ENCODE assay signal across 8 mouse cellular contexts in the genomic region with DNA sequence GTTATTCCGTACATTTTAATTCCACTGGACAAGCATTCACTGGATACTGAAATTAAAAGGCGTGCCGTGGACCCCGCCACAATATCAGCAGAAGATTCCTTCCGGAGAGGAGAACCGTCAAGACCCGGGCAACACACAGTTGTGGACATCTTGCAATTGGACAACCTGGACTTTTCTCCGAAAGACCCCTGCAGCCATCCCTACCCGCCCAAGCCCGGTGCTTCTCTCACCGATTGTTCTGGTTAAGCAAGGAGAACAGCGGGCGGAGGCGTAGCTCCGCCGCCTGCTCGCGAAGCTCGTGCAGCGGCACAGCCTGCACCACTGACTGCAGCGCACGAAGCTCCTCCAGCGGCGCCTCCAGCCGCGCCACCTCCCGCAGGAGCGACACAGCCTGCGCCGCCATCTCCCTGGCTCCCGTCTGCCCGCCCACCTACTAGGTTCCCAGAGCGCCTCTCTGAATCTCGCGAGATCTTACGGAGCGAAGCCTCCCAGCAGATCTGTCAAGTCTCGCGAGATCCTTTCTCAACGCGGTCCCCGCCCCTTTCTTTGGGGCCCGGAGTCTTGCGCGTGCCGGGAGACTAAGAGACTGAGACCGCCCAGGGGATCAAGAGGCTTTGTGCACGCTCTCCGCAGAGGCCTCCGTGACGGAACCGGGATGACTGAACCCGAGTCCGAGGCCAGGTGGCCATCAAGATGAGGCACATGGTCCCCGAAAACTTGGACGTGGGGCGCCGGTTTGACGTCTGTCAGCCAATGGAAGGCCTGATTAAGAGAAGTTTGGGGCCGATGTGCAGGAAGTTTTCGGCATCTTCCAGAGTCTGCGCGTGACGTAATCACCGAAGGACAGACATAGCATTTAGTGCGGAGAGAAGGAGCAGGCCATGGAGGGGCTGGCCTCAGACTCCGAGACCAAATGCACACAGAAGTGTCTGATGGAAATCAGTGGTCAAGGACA. TPM values are rescaled to one million over a fixed set of nuclear protein-coding genes. Genes with fewer than 3 reads are reported as not detected.
DNase-seq lines count a peak whose midpoint lies in the region; ATAC-seq and TF ChIP-seq lines count a peak whose summit lies in the region.

No protein-coding gene starts in this region.

- peak; percentile 61; the same call in 1 of the 2 replicates for TF ChIP-seq EP300 in heart, adult 2 months (IDR thresholded peaks at IDR 0.05; ENCODE audit: insufficient read depth, low read depth, low read length)

- peak; percentile 98 for ATAC-seq in embryonic facial prominence, embryonic 14.5 days (ENCODE audit: low read depth)
- peak; percentile 98 for ATAC-seq in limb, embryonic 13.5 days (ENCODE audit: low FRiP score, low read depth)
- ATAC-seq in midbrain, embryonic 16.5 days, result peak; percentile 99

- peak overlapping the region; percentile 90 for H3K9ac ChIP-seq in embryonic facial prominence, embryonic 14.5 days (ENCODE audit: low read depth, low read length)
- peak overlapping the region; percentile 90 for H3K9ac ChIP-seq in heart, adult 2 months (ENCODE audit: low read depth, low read length)
- H3K9ac ChIP-seq in limb, embryonic 13.5 days, result peak overlapping the region; percentile 95
- H3K9ac ChIP-seq in midbrain, embryonic 16.5 days (ENCODE audit: low read depth, low read length), result peak overlapping the region; percentile 87

- H3K4me3 ChIP-seq in embryonic facial prominence, embryonic 14.5 days (ENCODE audit: low read depth, low read length), result peak overlapping the region; percentile 91
- peak overlapping the region; percentile 70 for H3K4me3 ChIP-seq in heart, adult 2 months
- H3K4me3 ChIP-seq in limb, embryonic 13.5 days, result peak overlapping the region; percentile 87
- H3K4me3 ChIP-seq in midbrain, embryonic 16.5 days (ENCODE audit: low read depth, low read length), result peak overlapping the region; percentile 88

- peak; percentile 100 for DNase-seq in 3T3-L1 (ENCODE audit: low read depth, low spot score)
- peak; percentile 56 to 84 for DNase-seq in adrenal gland, postnatal 4 days (ENCODE audit: low spot score in 2 of 2)
- DNase-seq in embryonic facial prominence, embryonic 14.5 days (ENCODE audit: low spot score), result peak; percentile 100
- DNase-seq in heart, adult 2 months, result peak; percentile 92 to 96
- DNase-seq in kidney, adult 8-10 months, result peak; percentile 96
- peak; percentile 91 to 94 for DNase-seq in spleen, postnatal 10 days (ENCODE audit: low spot score in 2 of 2)

- peaks cover 2% of the 10 kb centered on the region; the same call in 1 of the 2 replicates for H3K79me2 ChIP-seq in heart, adult 2 months (replicated peaks; ENCODE audit: control insufficient read depth, insufficient read depth, low read length)

- intact Hi-C loops in heart, adult 2 months (cut with DNase I), result loop anchor here (2.0 to 5.0 kb wide), 4 partner anchors 34 to 102 kb away; partner anchors contain the start of gene Fbxw2

- peaks cover 13% of the 10 kb centered on the region for H3K4me1 ChIP-seq in embryonic facial prominence, embryonic 14.5 days (ENCODE audit: control insufficient read depth, insufficient read depth, low read length)
- peaks cover 5% of the 10 kb centered on the region for H3K4me1 ChIP-seq in heart, adult 2 months (ENCODE audit: control insufficient read depth, insufficient read depth, low read length)
- peaks cover 39% of the 10 kb centered on the region for H3K4me1 ChIP-seq in limb, embryonic 13.5 days
- H3K4me1 ChIP-seq in midbrain, embryonic 16.5 days (ENCODE audit: control insufficient read depth, insufficient read depth, low read length), result peaks cover 24% of the 10 kb centered on the region

- H3K27me3 ChIP-seq in embryonic facial prominence, embryonic 14.5 days (replicated peaks; ENCODE audit: control insufficient read depth, insufficient read depth, low read length), result peaks cover 27% of the 10 kb centered on the region
- 0 out of 2 replicates have a peak, but pooled peaks cover 2% of the 10 kb centered on the region for H3K27me3 ChIP-seq in heart, adult 2 months (ENCODE audit: control insufficient read depth, insufficient read depth, low read length)
- peaks cover 32% of the 10 kb centered on the region for H3K27me3 ChIP-seq in limb, embryonic 13.5 days
- H3K27me3 ChIP-seq in midbrain, embryonic 16.5 days (ENCODE audit: control insufficient read depth, insufficient read depth, low read depth, low read length), result peaks cover 22% of the 10 kb centered on the region

- WGBS in embryonic facial prominence, embryonic 14.5 days, result under 1% methylated on average over 58 of the region's 67 CpGs
- under 1% methylated on average over 67 of the region's 67 CpGs for WGBS in heart, adult 2 months
- under 1% methylated on average over 67 of the region's 67 CpGs for WGBS in limb, embryonic 13.5 days
- WGBS in midbrain, embryonic 16.5 days, result under 1% methylated on average over 66 of the region's 67 CpGs

- TF ChIP-seq POLR2A in heart, adult 2 months (IDR thresholded peaks at IDR 0.05; ENCODE audit: insufficient read depth, low read depth, low read length), result peak; percentile 95

- TF ChIP-seq CTCF in heart, adult 2 months (IDR thresholded peaks at IDR 0.05), result no peak

- H3K27ac ChIP-seq in embryonic facial prominence, embryonic 14.5 days (replicated peaks; ENCODE audit: low read depth, low read length), result peak overlapping the region; percentile 91
- H3K27ac ChIP-seq in heart, adult 2 months, result peak overlapping the region; percentile 92
- peak overlapping the region; percentile 96 for H3K27ac ChIP-seq in limb, embryonic 13.5 days
- peak overlapping the region; percentile 87 for H3K27ac ChIP-seq in midbrain, embryonic 16.5 days (ENCODE audit: low read length)

- H3K4me2 ChIP-seq in embryonic facial prominence, embryonic 14.5 days (ENCODE audit: low read depth, low read length), result peak overlapping the region; percentile 63
- H3K4me2 ChIP-seq in limb, embryonic 13.5 days (replicated peaks), result peak overlapping the region; percentile 80
- H3K4me2 ChIP-seq in midbrain, embryonic 16.5 days (ENCODE audit: low read length), result peak overlapping the region; percentile 89

- H3K36me3 ChIP-seq in embryonic facial prominence, embryonic 14.5 days (ENCODE audit: control insufficient read depth, insufficient read depth, low read length), result peaks cover 3% of the 10 kb centered on the region; the same call in 1 of the 2 replicates
- H3K36me3 ChIP-seq in heart, adult 2 months (ENCODE audit: control insufficient read depth, insufficient read depth, low read length), result peaks cover 9% of the 10 kb centered on the region; the same call in 1 of the 2 replicates
- peaks cover 8% of the 10 kb centered on the region for H3K36me3 ChIP-seq in limb, embryonic 13.5 days
- no peaks in the 10 kb centered on the region for H3K36me3 ChIP-seq in midbrain, embryonic 16.5 days (ENCODE audit: control insufficient read depth, insufficient read depth, low read length)

- H3K9me3 ChIP-seq in embryonic facial prominence, embryonic 14.5 days (ENCODE audit: control insufficient read depth, low read length), result no peaks in the 10 kb centered on the region
- H3K9me3 ChIP-seq in limb, embryonic 13.5 days, result no peaks in the 10 kb centered on the region
- H3K9me3 ChIP-seq in midbrain, embryonic 16.5 days (replicated peaks; ENCODE audit: control insufficient read depth, low read length, poor library complexity, severe bottlenecking), result no peaks in the 10 kb centered on the region

RNA-seq across cellular contexts. Expression of gene Cutal, which starts 3.4 kb away (rescaled TPM):
- 1 to 10 TPM; 2.4 to 3.0 TPM for total RNA-seq in adrenal gland, postnatal 4 days (2021)
- 0.09 TPM in 1 of 2 replicates, not detected in the other for polyA plus RNA-seq in embryonic facial prominence, embryonic 14.5 days (2014; fragmentation: Nextera tagmentation; extraction: Ambion mirVana)
- under 1 TPM; 0.37 to 0.61 TPM for total RNA-seq in heart, adult 2 months (2021)
- 1.7 and 2.9 TPM in 2 replicates for polyA plus RNA-seq in heart, adult 2 months (2012; rRNA removed)
- polyA plus RNA-seq in limb, embryonic 13.5 days (2015; fragmentation: Nextera tagmentation; extraction: Ambion mirVana), result 0.09 and 0.26 TPM in 2 replicates
- 0.26 and 0.28 TPM in 2 replicates for polyA plus RNA-seq in midbrain, embryonic 16.5 days (2015; fragmentation: Nextera tagmentation; extraction: Ambion mirVana)

RNA-seq across cellular contexts. Expression of gene Psmd5, which starts 4.0 kb away (rescaled TPM):
- 10 to 100 TPM; 41.5 to 41.7 TPM for total RNA-seq in adrenal gland, postnatal 4 days (2021)
- polyA plus RNA-seq in embryonic facial prominence, embryonic 14.5 days (2014; fragmentation: Nextera tagmentation; extraction: Ambion mirVana), result 92.3 and 102 TPM in 2 replicates
- 10 to 100 TPM; 11.3 to 12.9 TPM for total RNA-seq in heart, adult 2 months (2021)
- 8.1 and 13.8 TPM in 2 replicates for polyA plus RNA-seq in heart, adult 2 months (2012; rRNA removed)
- polyA plus RNA-seq in limb, embryonic 13.5 days (2015; fragmentation: Nextera tagmentation; extraction: Ambion mirVana), result 101 and 102 TPM in 2 replicates
- polyA plus RNA-seq in midbrain, embryonic 16.5 days (2015; fragmentation: Nextera tagmentation; extraction: Ambion mirVana), result 98.8 and 110 TPM in 2 replicates

RNA-seq across cellular contexts. Expression of gene Gm34653, which starts 38.0 kb away (rescaled TPM):
- under 1 TPM in 1 of 2 experiments, not detected in 1; 0.17 TPM for total RNA-seq in adrenal gland, postnatal 4 days (2021)
- not detected in 2 replicates for polyA plus RNA-seq in embryonic facial prominence, embryonic 14.5 days (2014; fragmentation: Nextera tagmentation; extraction: Ambion mirVana)
- not detected for total RNA-seq in heart, adult 2 months (2021)
- not detected in 2 replicates for polyA plus RNA-seq in heart, adult 2 months (2012; rRNA removed)
- 0.09 TPM in 1 of 2 replicates, not detected in the other for polyA plus RNA-seq in limb, embryonic 13.5 days (2015; fragmentation: Nextera tagmentation; extraction: Ambion mirVana)
- polyA plus RNA-seq in midbrain, embryonic 16.5 days (2015; fragmentation: Nextera tagmentation; extraction: Ambion mirVana), result not detected in 2 replicates

RNA-seq across cellular contexts. Expression of gene Phf19, which starts 43.0 kb away (rescaled TPM):
- total RNA-seq in adrenal gland, postnatal 4 days (2021), result 10 to 100 TPM in 1 of 2 experiments, 1 to 10 TPM in 1; 8.3 to 10.4 TPM
- polyA plus RNA-seq in embryonic facial prominence, embryonic 14.5 days (2014; fragmentation: Nextera tagmentation; extraction: Ambion mirVana), result 10.8 and 12.2 TPM in 2 replicates
- 1 to 10 TPM in 1 of 2 experiments, under 1 TPM in 1; 0.76 to 1.1 TPM for total RNA-seq in heart, adult 2 months (2021)
- 0.80 and 0.91 TPM in 2 replicates for polyA plus RNA-seq in heart, adult 2 months (2012; rRNA removed)
- 1.6 and 2.6 TPM in 2 replicates for polyA plus RNA-seq in limb, embryonic 13.5 days (2015; fragmentation: Nextera tagmentation; extraction: Ambion mirVana)
- polyA plus RNA-seq in midbrain, embryonic 16.5 days (2015; fragmentation: Nextera tagmentation; extraction: Ambion mirVana), result 1.4 and 2.0 TPM in 2 replicates

RNA-seq across cellular contexts. Expression of gene Fbxw2, which starts 44.7 kb away (rescaled TPM):
- 10 to 100 TPM; 70.4 to 77.6 TPM for total RNA-seq in adrenal gland, postnatal 4 days (2021)
- 64.1 and 75.1 TPM in 2 replicates for polyA plus RNA-seq in embryonic facial prominence, embryonic 14.5 days (2014; fragmentation: Nextera tagmentation; extraction: Ambion mirVana)
- total RNA-seq in heart, adult 2 months (2021), result 10 to 100 TPM; 40.2 to 45.3 TPM
- 29.5 and 49.2 TPM in 2 replicates for polyA plus RNA-seq in heart, adult 2 months (2012; rRNA removed)
- 93.1 and 93.4 TPM in 2 replicates for polyA plus RNA-seq in limb, embryonic 13.5 days (2015; fragmentation: Nextera tagmentation; extraction: Ambion mirVana)
- polyA plus RNA-seq in midbrain, embryonic 16.5 days (2015; fragmentation: Nextera tagmentation; extraction: Ambion mirVana), result 102 and 106 TPM in 2 replicates

Comparison
In these comparisons a context has a peak if more than half of its experiments do, and no peak if none do; other contexts are left out.
1. Peak in every context shown above with its lines: DNase-seq, ATAC-seq, H3K4me3 ChIP-seq and H3K27ac ChIP-seq.